Mouse (Mus musculus): ENCODE results near the gene Zfand2b. TPM values are rescaled to one million over a fixed set of nuclear protein-coding genes. Genes with fewer than 3 reads are reported as not detected.

Zfand2b gene
- total RNA-seq, 2 experiments from 2014 or later, result 23.6 to 24.1 TPM

- DNase-seq (ENCODE audit: low spot score in 2 of 2), result peak; percentile 96 to 98
- intact Hi-C loops (cut with DNase I), result loop anchor here (2.0 kb wide), 2 partner anchors 18 to 26 kb away; partner anchors contain the start of genes Ankzf1, Atg9a and Dnajb2
These were observed 42.0 kb downstream of the Zfand2b start, which contains the start of the genes Glb1l and Stk16 for GRCm38 (mm10) chr1:75210136-75211087. TSS of gene Glb1l (minus strand) at chr1:75210813. TSS of gene Stk16 (plus strand) at chr1:75210838.

GRCm38 (mm10) chr1:75211141-75211708, 42.8 kb downstream of the Zfand2b start:
- intact Hi-C loops (cut with DNase I), result loop anchor here (2.0 kb wide), 2 partner anchors 18 to 26 kb away; partner anchors contain the start of genes Ankzf1, Atg9a and Dnajb2

GRCm38 (mm10) chr1:75212542-75212941, 44.1 kb downstream of the Zfand2b start:
- intact Hi-C loops (cut with DNase I), result no loop called here
- no peak for DNase-seq (ENCODE audit: low spot score in 2 of 2)

More at GRCm38 (mm10) chr1:75211141-75211708, 42.8 kb downstream of the Zfand2b start:
- DNase-seq (ENCODE audit: low spot score in 2 of 2), result no peak

GRCm38 (mm10) chr1:75213096-75213495, 44.6 kb downstream of the Zfand2b start:
- intact Hi-C loops (cut with DNase I), result no loop called here
- DNase-seq (ENCODE audit: low spot score in 2 of 2), result no peak

- no peak for DNase-seq (ENCODE audit: low spot score in 2 of 2)
- intact Hi-C loops (cut with DNase I), result no loop called here
These were observed 46.0 kb downstream of the Zfand2b start for GRCm38 (mm10) chr1:75214442-75214841.

GRCm38 (mm10) chr1:75214886-75215285, 46.4 kb downstream of the Zfand2b start:
- peak; percentile 41 to 69 for DNase-seq (ENCODE audit: low spot score in 2 of 2)
- intact Hi-C loops (cut with DNase I), result no loop called here

- no peak for DNase-seq (ENCODE audit: low spot score in 2 of 2)
- intact Hi-C loops (cut with DNase I), result no loop called here
These were observed 47.3 kb downstream of the Zfand2b start for GRCm38 (mm10) chr1:75215785-75216184.

GRCm38 (mm10) chr1:75216797-75217585, 48.5 kb downstream of the Zfand2b start:
- no peak for DNase-seq (ENCODE audit: low spot score in 2 of 2)
- intact Hi-C loops (cut with DNase I), result no loop called here

- intact Hi-C loops (cut with DNase I), result no loop called here
- DNase-seq (ENCODE audit: low spot score in 2 of 2), result peak; percentile 38 to 65
These were observed 49.4 kb downstream of the Zfand2b start for GRCm38 (mm10) chr1:75217893-75218226.

- intact Hi-C loops (cut with DNase I), result loop anchor here (1.0 kb wide), 1 partner anchor 18 kb away; the partner anchor contains the start of gene Dnajb2
- DNase-seq (ENCODE audit: low spot score in 2 of 2), result peak; percentile 69 to 89
These were observed 50.0 kb downstream of the Zfand2b start for GRCm38 (mm10) chr1:75218227-75219001.

- intact Hi-C loops (cut with DNase I), result loop anchor here (1.0 kb wide), 1 partner anchor 17 kb away; the partner anchor contains the start of gene Dnajb2
- peak; percentile 90 to 96 for DNase-seq (ENCODE audit: low spot score in 2 of 2)
These were observed 50.6 kb downstream of the Zfand2b start for GRCm38 (mm10) chr1:75219078-75219477.

- no peak for DNase-seq (ENCODE audit: low spot score in 2 of 2)
- intact Hi-C loops (cut with DNase I), result loop anchor here (1.0 kb wide), 1 partner anchor 17 kb away; the partner anchor contains the start of gene Dnajb2
These were observed 51.1 kb downstream of the Zfand2b start, which contains the start of gene Tuba4a for GRCm38 (mm10) chr1:75219531-75219930. TSS of gene Tuba4a (minus strand) at chr1:75219865.

Small RNA genes lying within 50 kb of the gene (microRNA-seq; reads per million reads assigned to microRNA genes)
- 0 reads per million in 2 experiments for gene Gm27943

Other genes with a start within 250 kb of the Zfand2b start
- gene Cfap65, start 233.0 kb upstream of the Zfand2b start, total RNA-seq (2021), result 1 to 10 TPM; 2.1 to 2.4 TPM
- under 1 TPM; 0.21 to 0.41 TPM for gene Ihh, start 217.0 kb upstream of the Zfand2b start, total RNA-seq (2021)
- 1 to 10 TPM; 2.7 to 3.0 TPM for gene Nhej1, start 43.4 kb upstream of the Zfand2b start, total RNA-seq (2021)
- 1 to 10 TPM; 1.3 to 1.9 TPM for gene Slc23a3, start 34.8 kb upstream of the Zfand2b start, total RNA-seq (2021)
- 10 to 100 TPM; 32.6 to 34.0 TPM for gene Cnppd1, start 25.9 kb upstream of the Zfand2b start, total RNA-seq (2021)
- 100 to 1,000 TPM; 190 to 200 TPM for gene Retreg2, start 25.9 kb upstream of the Zfand2b start, total RNA-seq (2021)
- gene Abcb6, start 11.7 kb downstream of the Zfand2b start, total RNA-seq (2021), result 10 to 100 TPM; 22.5 to 24.8 TPM
- 10 to 100 TPM; 21.9 to 27.8 TPM for gene Ankzf1, start 23.5 kb downstream of the Zfand2b start, total RNA-seq (2021)
- gene Atg9a, start 23.6 kb downstream of the Zfand2b start, total RNA-seq (2021), result 100 to 1,000 TPM; 134 to 137 TPM
- gene Glb1l, start 42.2 kb downstream of the Zfand2b start, total RNA-seq (2021), result 10 to 100 TPM; 14.3 to 15.4 TPM
- gene Stk16, start 42.2 kb downstream of the Zfand2b start, total RNA-seq (2021), result 10 to 100 TPM; 92.2 to 94.4 TPM
- gene Tuba4a, start 51.2 kb downstream of the Zfand2b start, total RNA-seq (2021), result 100 to 1,000 TPM; 682 to 699 TPM
- gene A630095N17Rik, start 63.5 kb downstream of the Zfand2b start, total RNA-seq (2021), result not detected
- 10 to 100 TPM; 86.2 to 91.0 TPM for gene Dnajb2, start 67.8 kb downstream of the Zfand2b start, total RNA-seq (2021)
- 100 to 1,000 TPM; 491 to 494 TPM for gene Ptprn, start 95.9 kb downstream of the Zfand2b start, total RNA-seq (2021)
- 100 to 1,000 TPM; 115 to 126 TPM for gene Resp18, start 109.8 kb downstream of the Zfand2b start, total RNA-seq (2021)
- 10 to 100 TPM; 48.9 to 52.5 TPM for gene Dnpep, start 149.3 kb downstream of the Zfand2b start, total RNA-seq (2021)
- 1 to 10 TPM in 1 of 2 experiments, under 1 TPM in 1; 0.99 to 1.1 TPM for gene Des, start 191.7 kb downstream of the Zfand2b start, total RNA-seq (2021)
- 100 to 1,000 TPM; 192 to 208 TPM for gene Speg, start 206.7 kb downstream of the Zfand2b start, total RNA-seq (2021)

All from left cerebral cortex, postnatal 25 days (tissue).